Mouse (Mus musculus) CD8-positive naive resting alpha-beta T cell, adult 2 months (primary cell): ENCODE measurements around the gene Eaf2.
"Not testable (repeated sequence)": the region's sequence is repeated elsewhere in the genome, so short reads cannot be mapped to it uniquely, and the experiment has no call there.

Experiments
- DNase-seq, 2 experiments: peaks; one replicate each; pipeline ENCODE4 v3.0.0; 2022; ENCODE audit warnings: low read depth in 2 of 2, low spot score in 2 of 2

Eaf2 gene

GRCm38 (mm10) chr16:36846894-36847293 is 27.9 kb downstream of the Eaf2 start:
- DNase-seq: not testable (repeated sequence)

- no peak for DNase-seq
These were observed 46.0 kb downstream of the Eaf2 start for GRCm38 (mm10) chr16:36828820-36829219.

- peak; percentile 73 to 79 for DNase-seq
These were observed 46.6 kb downstream of the Eaf2 start, which contains the start of gene Iqcb1 for GRCm38 (mm10) chr16:36828054-36828786. Gene Iqcb1, plus strand, starts transcription at chr16:36828385.

- DNase-seq: no peak
These were observed 47.2 kb downstream of the Eaf2 start for GRCm38 (mm10) chr16:36827611-36828053.

- DNase-seq: no peak
These were observed 53.3 kb downstream of the Eaf2 start for GRCm38 (mm10) chr16:36821474-36821873.

- no peak for DNase-seq
These were observed 54.1 kb downstream of the Eaf2 start for GRCm38 (mm10) chr16:36820747-36821146.

- no peak for DNase-seq
These were observed 54.8 kb downstream of the Eaf2 start for GRCm38 (mm10) chr16:36820016-36820415.

- DNase-seq: peak; percentile 51 to 58
These were observed 57.4 kb downstream of the Eaf2 start for GRCm38 (mm10) chr16:36817321-36817926.

GRCm38 (mm10) chr16:36816916-36817315 is 57.9 kb downstream of the Eaf2 start:
- DNase-seq: no peak

GRCm38 (mm10) chr16:36813680-36814079 is 61.1 kb downstream of the Eaf2 start:
- DNase-seq: no peak

GRCm38 (mm10) chr16:36808616-36809015 is 66.2 kb downstream of the Eaf2 start:
- no peak for DNase-seq

- DNase-seq: no peak
These were observed 72.4 kb downstream of the Eaf2 start for GRCm38 (mm10) chr16:36802361-36802760.

GRCm38 (mm10) chr16:36798334-36798733 is 76.5 kb downstream of the Eaf2 start:
- DNase-seq: no peak

GRCm38 (mm10) chr16:36794976-36795375 is 79.8 kb downstream of the Eaf2 start:
- no peak for DNase-seq

GRCm38 (mm10) chr16:36790166-36790565 is 84.6 kb downstream of the Eaf2 start:
- no peak for DNase-seq

GRCm38 (mm10) chr16:36786466-36786865 is 88.3 kb downstream of the Eaf2 start:
- no peak for DNase-seq

- DNase-seq: no peak
These were observed 90.0 kb downstream of the Eaf2 start, which contains the start of gene Slc15a2 for GRCm38 (mm10) chr16:36784594-36785313. Gene Slc15a2, minus strand, starts transcription at chr16:36784962.

- no peak for DNase-seq
These were observed 90.7 kb downstream of the Eaf2 start for GRCm38 (mm10) chr16:36784146-36784545.

- no peak for DNase-seq
These were observed 99.1 kb downstream of the Eaf2 start for GRCm38 (mm10) chr16:36775658-36776057.

GRCm38 (mm10) chr16:36772996-36773395 is 101.8 kb downstream of the Eaf2 start:
- DNase-seq: no peak

- no peak for DNase-seq
These were observed 103.1 kb downstream of the Eaf2 start for GRCm38 (mm10) chr16:36771703-36772102.

- DNase-seq: no peak
These were observed 103.6 kb downstream of the Eaf2 start for GRCm38 (mm10) chr16:36771244-36771643.
